Mouse (Mus musculus) brain, embryonic 18.5 days (tissue): ENCODE results near the gene Lyl1.

Experiments
- DNase-seq: peaks from one replicate; pipeline ENCODE4 v3.0.0-alpha.2; 2012; ENCODE audit warnings: low read depth, low spot score

Lyl1 gene

DNA sequence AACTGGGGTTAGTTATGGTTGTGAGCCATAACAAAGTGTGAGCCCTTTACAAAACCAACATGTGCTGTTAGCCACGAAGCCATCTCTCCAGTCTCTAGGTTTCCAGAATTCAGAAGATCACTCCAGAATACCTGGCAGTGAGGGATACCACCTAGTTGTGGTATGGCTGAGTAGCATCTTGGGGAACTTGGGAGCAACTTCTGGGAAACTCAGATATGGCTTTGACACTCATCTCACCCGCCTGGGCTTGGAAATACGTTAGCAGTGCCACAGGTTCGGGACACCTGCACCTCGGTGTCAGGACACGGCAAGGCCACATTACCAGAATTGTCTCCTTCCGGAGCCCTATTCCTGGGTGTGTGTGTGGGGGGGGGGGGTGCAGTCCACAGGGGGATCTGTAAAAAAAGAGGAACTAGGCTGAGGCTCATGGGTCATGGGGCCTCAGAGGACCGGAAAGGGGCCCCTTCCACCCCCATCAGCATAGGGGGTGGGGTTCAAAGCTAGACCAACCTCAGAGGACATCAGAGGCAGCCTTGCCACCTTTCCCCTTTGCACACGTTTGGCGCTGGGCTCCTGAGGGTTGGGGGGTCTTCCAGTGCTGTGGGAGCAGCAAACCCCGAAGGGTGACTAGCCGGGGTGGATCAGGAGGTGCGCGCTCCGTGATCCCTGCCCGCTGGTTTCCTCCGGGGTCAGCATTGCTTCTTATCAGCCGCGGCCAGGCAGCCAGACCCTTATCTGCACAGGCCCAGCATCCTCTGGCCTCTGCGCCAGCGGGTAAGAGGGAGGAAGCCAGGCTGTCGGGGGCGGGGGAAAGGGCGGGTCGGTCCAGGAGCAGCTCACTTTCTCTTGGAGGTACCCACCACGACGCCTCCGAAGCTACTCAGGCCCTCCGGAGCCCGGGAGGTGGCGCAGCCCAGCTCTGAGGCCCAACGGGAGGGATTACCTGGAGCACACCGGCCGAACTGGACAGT, at the start of gene Lyl1:
Lyl1 (plus strand) TSS at position 517 of the 971 bp plus-strand sequence.
- no peak for DNase-seq

DNA sequence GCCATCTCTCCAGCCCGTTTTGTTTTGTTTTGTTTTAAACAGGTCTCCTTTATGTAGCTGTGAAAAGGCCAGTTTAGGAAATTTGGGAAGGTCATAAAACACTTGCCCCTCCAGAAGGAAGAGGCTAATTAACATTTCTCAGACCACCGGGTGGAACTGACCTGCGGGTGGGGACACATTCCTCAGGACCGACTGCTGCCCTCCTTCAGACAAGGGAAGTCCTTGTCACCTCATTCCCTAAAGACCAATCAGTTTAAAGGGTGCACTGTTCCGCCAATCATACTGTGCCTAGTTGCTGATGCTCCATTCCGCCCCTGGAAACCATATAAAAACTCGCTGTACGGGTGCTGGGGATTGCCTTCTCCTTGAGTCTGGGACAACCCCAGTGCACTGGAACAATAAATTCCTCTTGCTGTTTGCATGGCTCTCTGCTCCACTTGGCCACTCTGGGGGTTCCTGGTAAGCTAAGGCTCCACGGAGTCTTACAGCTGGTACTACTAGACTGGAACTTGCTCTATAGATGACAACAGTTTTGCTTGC, 48.1 kb upstream of the Lyl1 start:
- no peak for DNase-seq

DNA sequence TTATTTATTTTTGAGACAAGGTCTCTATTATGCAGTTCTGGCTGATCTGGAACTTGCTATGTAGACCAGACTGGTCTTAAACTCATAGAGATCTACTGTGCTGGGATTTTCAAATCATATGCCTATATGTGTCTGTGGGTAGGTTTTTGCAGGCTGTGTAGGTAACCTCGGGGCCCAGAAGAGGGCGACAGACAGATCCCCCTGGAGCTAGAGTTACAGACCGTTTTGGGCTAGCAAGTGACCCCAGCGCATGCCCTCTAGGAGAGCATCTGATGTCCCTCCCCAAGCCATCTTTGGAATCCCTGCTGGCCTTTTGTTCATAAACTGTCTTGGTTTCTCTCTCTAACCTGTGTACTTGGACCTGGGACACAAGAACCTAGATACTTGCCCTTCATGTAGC, 46.7 kb upstream of the Lyl1 start:
- no peak for DNase-seq

DNA sequence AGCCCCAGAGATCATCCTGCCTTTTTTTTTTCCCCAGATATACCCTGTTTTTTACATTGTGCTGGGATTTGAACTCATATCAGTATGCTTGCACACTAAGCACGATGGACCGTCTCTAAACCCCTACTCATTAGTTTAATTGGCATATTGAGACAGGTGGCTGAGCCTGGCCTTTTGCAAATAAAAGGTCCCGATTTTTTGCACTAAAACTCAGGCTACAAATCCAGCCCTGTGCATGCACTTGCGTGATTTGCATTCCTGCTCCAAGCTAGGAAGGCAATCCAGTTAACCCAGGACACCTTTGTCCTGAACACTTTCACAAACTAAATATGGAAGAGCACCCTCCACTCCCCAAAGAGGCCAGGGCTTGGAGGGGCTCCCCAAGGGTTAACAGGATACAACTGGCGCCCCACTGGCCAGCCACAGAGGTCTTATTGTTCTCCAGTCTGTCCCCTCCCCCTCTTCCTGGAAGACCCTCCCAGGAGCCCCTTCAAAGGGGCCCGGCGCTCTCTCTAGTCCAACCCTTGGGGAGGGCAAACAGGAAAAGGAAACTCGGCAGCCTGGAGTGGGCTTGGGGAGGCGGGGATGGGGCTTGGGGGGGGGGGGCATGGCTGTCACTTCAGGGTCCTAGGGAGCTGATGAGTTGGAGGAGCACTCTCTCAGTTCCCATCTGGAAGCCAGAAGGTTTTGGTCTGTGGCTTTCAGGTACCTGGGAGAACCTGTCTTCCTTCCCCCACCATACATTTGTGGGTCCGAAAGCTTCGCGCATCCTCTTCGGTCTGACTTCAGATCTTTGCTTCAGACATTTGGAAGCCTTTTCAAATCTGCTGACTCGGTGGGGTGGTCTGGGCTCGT, 45.7 kb upstream of the Lyl1 start:
- no peak for DNase-seq

DNA sequence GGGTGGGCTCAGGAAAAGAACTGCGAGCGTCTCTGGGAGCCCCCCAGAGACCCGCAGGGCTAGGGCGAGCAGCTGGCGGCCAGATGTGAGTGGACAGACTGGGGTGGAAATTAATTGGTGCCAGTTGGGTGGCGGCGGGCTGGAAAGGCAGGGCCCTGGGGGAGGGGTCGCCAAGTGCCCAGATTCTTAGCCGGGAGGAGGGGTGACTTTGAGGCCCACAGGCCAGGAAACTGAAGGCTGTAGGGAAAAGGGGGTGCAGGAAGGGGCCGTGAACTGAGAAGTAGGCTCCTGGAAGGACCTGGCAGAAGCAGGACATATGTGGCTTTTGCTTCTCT, 45.1 kb upstream of the Lyl1 start:
- DNase-seq = no peak

DNA sequence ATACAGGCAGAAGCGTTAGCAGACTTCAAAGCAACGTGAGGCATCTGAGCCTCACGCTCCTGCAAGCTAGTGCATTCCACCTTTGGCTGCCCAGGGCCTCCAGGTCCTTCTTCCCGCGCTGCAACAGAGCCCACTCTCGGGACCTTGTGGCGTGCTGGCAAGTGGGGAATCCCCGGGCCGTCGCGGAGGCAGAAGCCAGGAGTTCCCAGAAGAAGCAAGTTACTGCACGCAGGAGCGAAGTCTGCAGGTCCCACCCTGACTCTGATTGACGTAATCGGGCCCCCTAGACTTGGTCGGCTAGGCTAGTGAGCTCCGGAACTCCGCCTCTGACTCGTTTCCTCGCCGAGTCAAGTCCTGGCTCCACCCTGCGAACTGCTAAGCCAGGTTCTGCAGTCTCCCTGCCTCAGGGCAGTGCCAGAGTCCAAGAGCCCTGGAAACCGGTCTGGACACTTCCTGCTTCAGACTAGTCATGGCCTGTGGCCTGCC, 44.6 kb upstream of the Lyl1 start:
- DNase-seq = no peak

DNA sequence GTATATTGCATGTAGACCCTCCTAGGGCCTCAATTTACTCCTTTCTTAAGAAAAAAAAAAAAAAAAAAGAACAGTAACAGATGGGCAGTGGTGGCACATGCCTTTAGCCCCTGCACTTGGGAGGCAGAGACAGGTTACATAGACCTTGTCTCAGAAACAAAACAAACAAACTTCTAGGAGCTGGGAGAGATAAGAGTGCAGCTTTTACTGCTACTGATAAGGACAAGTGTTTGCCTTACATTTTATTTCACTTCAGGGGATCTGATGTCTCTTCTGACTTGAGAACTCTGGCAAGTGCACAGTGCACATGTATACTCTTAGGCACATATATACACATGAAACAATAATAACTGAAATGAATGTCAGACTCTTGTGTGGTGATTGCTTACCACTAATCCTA, 44.1 kb upstream of the Lyl1 start:
- DNase-seq = no peak

DNA sequence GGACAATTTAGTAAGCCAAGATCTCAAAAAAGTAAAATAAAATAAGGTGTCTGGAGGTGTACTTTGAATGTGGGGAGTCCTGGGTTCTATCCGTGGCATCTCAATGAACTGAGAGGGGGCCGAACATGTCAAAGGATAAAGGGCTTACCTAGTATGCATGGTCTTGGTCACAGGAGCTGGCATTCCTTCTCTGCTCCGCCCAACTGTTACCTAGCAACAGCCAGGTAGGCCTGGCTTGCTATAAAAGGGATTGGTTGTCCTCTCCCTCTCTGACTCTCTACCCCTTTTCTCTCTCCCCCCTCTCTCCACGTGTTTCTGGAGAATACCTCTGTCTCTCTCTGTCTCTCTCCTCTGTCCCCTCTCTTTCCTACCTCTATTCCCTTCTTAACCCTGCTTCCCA, 43.6 kb upstream of the Lyl1 start:
- no peak for DNase-seq

DNA sequence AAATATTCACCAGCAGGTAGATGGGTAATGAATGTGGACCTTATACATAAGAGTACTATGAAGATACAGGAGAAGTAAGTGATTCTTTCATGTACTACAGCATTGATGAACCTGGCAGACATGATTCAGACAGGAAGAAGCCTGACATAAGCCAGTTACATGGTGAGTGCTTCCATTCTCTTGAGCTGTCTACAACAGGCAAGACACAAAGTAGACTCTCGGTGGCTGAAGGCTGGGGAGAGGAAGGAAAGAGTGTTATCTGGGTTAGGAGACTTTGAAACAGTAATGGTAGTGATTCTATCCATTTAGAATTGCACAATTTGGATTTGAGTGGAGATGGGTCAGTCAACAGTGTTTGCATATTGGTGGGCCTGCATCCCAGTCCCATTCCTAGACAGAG, 42.3 kb upstream of the Lyl1 start:
- no peak for DNase-seq

DNA sequence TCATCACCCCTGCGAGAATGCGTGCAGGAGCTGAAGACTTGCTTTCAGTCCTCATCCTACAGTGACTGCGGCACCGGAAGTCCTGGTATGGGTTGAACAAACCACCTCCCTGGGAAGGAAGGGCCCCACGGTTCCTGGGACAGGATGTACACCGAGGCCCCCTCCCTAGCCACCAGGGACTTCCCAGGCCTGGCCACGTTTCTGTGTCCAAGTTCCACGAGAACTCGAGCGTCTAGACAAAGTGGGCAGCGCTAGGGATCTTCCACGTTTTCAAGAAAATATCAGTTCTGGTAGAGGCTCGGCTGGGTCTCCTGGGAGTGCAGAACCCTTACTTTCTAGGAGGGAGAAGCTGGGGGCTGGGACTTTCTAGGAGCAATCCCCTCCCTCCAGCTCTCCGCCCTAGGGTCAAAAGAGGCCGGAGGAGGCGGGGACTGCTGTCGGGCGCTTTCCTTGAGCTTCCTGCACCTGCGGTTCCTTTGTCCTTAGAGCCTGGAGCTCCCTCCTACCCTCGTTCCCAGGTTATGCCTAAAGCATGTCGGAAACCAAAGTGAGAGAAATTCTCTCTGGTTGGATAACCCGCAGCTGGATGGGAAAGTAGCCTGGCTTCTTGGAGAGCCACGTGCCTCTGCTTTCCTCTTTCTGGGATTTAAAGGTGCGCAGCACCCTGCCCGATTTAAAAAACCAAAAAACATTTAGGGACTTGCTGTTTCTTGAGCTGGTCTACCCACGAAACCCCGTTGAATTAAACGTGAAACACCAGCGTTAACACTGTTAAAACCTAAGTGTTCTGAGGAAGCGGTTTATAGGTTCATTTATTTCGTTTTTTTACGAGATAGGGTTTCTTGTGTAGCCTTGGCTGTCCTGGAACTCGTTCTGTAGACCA, 41.1 kb upstream of the Lyl1 start:
- no peak for DNase-seq

DNA sequence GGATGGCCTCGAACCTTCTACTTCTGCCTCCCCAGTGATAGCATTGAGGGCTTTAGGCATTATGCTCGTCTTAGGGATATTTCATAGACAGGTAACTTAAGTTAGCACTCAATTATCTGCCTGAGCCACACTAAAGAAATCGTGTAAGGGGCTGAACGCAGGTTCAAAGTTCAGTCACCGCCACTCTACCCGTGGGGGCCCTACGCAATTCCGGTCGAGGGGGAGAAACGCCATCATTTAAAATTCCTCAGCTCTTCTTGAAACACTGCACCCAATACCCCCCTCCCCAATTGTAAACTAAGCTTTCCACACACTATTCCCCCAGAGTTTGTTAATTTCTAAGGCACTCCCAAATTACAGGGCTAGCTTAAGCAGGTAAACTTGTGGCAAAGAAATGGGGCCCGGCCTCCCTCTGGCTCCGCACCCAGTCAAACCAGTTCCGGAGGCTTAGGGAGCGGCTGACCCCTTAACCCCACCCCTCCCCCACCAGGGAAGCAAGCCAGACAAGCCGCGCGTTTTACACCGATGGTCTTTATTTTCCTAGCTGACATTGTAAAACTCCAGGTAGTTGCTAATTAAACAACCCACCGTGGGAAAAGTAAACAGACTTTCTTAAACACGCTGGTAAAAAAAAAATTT, 40.3 kb upstream of the Lyl1 start:
- DNase-seq = no peak

DNA sequence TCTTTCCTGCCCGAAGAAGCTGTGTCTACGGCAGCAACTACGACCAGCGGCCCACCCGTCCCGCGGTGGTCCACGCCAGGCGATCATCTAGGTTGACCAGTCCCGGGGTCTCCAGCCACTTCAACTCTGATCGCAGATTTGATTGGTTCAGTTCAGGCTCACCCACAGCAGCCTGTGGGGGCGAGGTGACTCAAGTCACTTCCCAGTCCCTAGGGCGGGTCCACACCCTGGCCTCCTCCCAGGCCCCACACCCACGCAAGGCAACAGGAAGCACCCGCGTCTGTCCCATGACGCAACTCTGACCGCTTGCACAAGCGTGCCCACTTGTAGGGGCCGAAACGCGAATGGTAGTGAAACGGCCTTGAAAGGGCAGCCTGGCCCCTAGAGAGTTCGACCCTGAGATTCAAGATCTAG, 39.8 kb upstream of the Lyl1 start:
- no peak for DNase-seq

DNA sequence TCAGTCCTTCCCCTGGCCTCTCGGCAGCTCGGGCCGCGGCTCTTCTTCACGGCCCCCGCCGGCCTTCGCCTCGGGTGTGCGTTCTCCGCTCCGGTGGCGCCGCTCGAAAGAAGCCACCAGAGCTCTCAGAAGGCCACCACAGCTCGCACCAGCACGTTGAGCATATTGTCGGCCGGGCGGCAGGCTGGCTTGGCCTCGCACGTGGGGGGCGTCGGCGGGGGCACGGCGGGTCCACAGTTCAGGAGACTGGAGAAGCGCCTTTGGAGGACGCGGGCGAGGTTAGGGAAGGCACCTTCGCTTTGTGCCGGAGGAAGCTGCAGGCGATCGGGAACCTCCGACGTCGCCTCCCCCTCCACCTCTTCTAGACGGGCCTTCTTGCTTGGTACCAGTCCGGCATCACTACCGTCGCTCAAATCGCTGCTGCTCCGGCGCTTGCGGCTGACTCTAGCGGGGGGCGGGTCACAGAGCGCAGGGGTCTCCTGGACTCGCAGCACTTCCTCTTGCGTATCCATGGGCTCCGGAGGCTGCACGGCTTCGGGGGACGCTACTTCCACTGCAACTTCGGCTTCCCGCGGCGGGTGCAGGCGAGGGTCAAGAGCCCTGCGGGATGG, 39.2 kb upstream of the Lyl1 start:
- no peak for DNase-seq

DNA sequence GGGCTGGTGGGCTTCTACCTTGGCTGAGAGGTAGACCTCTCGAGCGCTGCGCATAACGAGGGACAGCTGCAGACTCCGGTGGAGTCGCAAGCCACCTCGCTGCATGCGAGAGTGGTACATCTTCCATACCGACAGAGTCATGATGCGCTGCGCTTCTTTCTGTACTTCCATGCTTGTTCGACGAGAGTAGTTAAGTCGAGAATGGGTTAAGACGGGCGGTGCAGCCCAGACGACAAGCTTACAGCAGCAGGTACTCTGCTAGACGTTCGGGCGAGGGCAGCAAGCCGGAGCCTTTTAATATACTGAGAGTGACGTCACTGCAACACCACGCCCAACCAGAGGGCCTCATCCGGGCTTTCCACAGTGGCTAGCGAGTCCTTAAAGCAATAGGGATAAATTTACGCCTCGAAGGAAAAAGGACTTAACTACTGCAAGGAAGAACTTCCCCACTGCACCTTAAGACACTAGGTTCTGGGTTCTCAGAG, 38.6 kb upstream of the Lyl1 start, which contains the start of gene Ier2:
Ier2 (minus strand) TSS at position 272 of the 485 bp plus-strand sequence.
- peak; percentile 87 for DNase-seq

DNA sequence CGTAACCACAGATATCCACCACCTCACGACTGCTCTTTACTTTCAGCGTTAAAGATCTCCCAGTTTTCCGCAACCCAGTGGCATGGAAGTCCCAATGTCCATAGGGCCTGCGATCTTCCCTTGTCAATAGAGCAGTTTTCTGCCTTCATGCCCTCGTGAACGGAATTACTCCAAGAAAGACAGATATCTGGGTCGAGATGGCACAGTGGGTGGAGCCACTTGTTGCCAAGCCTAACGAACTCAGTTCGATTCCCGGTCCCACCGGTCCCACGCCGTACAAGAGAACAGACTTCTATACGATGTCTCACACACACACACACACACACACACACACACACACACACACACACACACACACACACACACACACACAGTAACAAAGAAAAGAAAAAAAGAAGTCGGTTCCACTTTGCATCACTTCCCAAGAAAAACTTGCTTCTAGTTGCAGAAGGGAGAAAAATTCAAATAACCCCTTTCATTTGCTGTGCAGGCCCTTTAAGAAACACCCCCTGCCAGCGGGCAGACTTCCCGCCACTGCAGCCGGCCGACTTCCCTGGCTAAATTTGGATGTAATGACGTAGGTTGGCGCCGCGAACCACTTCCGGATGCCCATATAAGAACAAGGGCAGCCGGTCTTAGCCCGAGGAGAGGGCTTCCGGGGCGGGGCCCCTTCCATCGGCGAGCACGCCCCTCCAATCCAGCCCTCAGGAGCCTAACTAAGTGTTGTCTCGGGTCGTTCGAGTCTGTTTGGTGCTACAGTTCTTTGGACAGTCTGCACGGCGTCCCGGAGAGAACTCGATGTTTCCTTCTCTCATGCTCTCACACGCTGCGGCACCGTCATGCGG, 37.6 kb upstream of the Lyl1 start:
- peak; percentile 91 for DNase-seq

DNA sequence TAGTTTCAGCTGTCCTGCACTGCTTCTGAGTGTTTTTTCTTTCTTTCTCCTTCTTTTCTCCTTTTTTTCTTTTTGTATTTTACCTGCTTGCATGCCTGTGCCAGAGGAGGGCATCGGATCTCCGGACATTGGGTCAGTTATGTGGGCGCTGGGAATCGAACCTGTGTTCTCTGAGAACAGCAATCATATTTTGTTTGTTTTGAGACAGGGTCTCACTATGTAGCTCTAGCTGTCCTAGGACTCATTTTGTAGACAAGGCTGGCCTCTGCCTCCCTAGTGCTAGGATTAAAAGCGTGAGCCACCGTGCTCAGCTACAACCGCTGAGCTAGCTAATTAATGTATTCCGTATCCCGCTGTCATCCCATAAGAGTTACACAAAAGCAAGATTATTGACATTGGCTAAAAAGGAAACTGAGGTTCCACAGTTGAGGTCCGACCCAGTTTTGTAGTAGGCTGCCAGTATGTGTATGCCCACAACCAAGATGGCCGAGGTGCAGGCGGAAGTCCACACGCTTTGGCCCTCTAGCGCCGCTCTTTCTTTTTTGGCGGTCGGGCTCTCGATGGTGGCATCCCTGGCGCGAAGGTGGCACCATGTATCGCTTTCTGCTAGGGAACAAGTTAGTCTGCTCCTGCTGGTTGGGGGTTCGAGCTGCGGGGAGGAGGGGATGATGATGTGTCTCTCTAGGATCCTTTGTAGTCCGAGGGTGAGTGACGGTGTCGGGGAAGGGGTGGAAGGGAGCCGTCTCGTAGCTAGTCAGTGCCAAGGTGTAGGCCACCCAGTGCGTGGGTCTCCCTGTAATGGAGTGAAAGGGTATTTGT, 36.5 kb upstream of the Lyl1 start:
- peak; percentile 76 for DNase-seq

DNA sequence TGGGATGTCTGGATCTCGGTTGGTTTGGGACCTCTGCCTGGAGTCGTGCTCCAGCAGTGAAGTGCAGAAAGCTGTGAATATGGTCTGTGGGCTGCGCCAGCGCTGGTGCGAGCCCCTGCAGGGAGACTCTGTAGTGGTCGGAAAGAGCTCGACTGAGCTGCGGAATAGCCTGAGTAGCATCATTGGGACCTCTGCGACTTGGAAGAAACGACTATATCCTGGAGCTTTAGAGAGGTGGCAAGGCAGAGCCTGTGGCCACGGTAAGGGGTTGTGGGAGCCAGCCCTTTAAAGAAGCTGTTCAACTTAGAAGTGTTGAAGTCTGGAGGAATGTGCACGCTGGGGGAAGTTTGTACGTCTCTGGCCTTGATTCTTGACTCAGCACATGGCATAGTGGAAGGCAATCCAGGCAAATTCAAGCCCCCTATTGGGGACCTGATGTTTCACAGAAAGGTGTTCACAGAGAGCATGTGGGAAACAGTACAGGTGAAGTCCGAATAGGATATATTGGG, 35.8 kb upstream of the Lyl1 start:
- no peak for DNase-seq

DNA sequence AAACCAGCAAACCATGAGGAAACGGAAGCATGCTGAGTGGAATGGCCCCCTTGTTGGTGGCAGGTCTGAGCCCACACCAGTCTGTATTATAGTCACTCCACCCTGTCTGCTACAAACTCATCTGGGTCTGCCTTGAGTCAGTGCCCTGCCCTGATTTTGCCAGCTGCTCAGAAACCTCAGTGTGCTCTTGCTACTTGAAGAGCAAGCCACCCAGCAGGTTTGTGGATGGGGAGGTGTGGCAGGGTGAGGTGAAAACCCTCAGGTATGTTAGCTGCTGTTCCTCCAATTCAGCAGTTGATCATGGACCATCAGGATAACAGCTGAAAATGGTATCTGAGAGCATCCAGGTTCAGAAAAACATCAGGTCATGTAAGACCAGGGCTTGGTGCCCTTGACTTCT, 33.2 kb upstream of the Lyl1 start:
- no peak for DNase-seq
